Mouse (Mus musculus) MEL (cell line): ENCODE data around the gene Rp9.

Experiments
- CTCF ChIP-seq, 3 experiments: IDR thresholded peaks in 2 of 3; conservative IDR thresholded peaks in 1 of 3; 2 replicates each; pipeline ENCODE4 v1.5.1; 2011 to 2012; ENCODE audit warnings: low read length in 3 of 3, low read depth in 2 of 3, mild to moderate bottlenecking in 2 of 3, improper control_type of control experiment in 1 of 3, inconsistent platforms in 1 of 3, mixed read lengths in 1 of 3, moderate library complexity in 1 of 3; ENCODE audit not compliant: control insufficient read depth in 1 of 3, insufficient read depth in 1 of 3, poor library complexity in 1 of 3, severe bottlenecking in 1 of 3
- ELF1 ChIP-seq: IDR thresholded peaks from 2 replicates; pipeline ENCODE4 v1.6.1; 2014; ENCODE audit warnings: low read depth, mild to moderate bottlenecking, inconsistent platforms, low read length, improper control_type of control experiment, moderate library complexity
- MAX ChIP-seq: IDR thresholded peaks from 2 replicates; pipeline ENCODE4 v1.6.1; 2011; ENCODE audit warnings: low read length, improper control_type of control experiment
- MYB ChIP-seq: IDR thresholded peaks from 2 replicates; pipeline ENCODE4 v1.6.1; 2011; ENCODE audit warnings: mild to moderate bottlenecking, low read depth, low read length, improper control_type of control experiment
- NELFE ChIP-seq: IDR thresholded peaks from 2 replicates; pipeline ENCODE4 v1.6.1; 2011; ENCODE audit warnings: low read depth, low read length, improper control_type of control experiment
- POLR2A ChIP-seq, 2 experiments: IDR thresholded peaks; 2 replicates each; pipeline ENCODE4 v1.6.1; 2011 to 2012; ENCODE audit warnings: low read length in 2 of 2, mild to moderate bottlenecking in 2 of 2, control low read depth in 1 of 2, improper control_type of control experiment in 1 of 2, low read depth in 1 of 2, moderate library complexity in 1 of 2; ENCODE audit not compliant: control insufficient read depth in 1 of 2, insufficient read depth in 1 of 2, poor library complexity in 1 of 2
- RAD21 ChIP-seq: IDR thresholded peaks from 2 replicates; pipeline ENCODE4 v1.6.1; 2011; ENCODE audit warnings: mild to moderate bottlenecking, low read depth, low read length, improper control_type of control experiment
- SIN3A ChIP-seq: IDR thresholded peaks from 2 replicates; pipeline ENCODE4 v1.6.1; 2012; ENCODE audit warnings: low read length, improper control_type of control experiment, inconsistent platforms
- TAL1 ChIP-seq: IDR thresholded peaks from 2 replicates; pipeline ENCODE4 v1.6.1; 2012; ENCODE audit warnings: mild to moderate bottlenecking, inconsistent platforms, low read length, moderate library complexity, mixed read lengths
- TCF12 ChIP-seq: IDR thresholded peaks from 2 replicates; pipeline ENCODE4 v1.6.1; 2014; ENCODE audit warnings: low read depth, mild to moderate bottlenecking, inconsistent platforms, low read length, improper control_type of control experiment, moderate library complexity

GRCm38 (mm10) chr9:22428666-22429410, 40.7 kb downstream of the Rp9 start:
- TF ChIP-seq CTCF (IDR thresholded peaks at IDR 0.05 in 2 of 3, conservative IDR thresholded peaks at IDR 0.05 in 1 of 3; ENCODE audit: control insufficient read depth in 1 of 3, insufficient read depth in 1 of 3, low read depth in 2 of 3, low read length in 3 of 3, poor library complexity in 1 of 3, severe bottlenecking in 1 of 3) = no peak
- no peak for TF ChIP-seq SIN3A
- TF ChIP-seq NELFE = no peak; the same call in 1 of the 2 replicates
- TF ChIP-seq POLR2A (IDR thresholded peaks at IDR 0.05; ENCODE audit: control insufficient read depth in 1 of 2, insufficient read depth in 1 of 2, low read depth in 1 of 2, low read length in 2 of 2, poor library complexity in 1 of 2) = peak in 1 of 2 experiments; percentile 0; a peak in 1 of 4 replicates
- no peak for TF ChIP-seq TAL1
- TF ChIP-seq TCF12 = peak; percentile 5; the same call in 1 of the 2 replicates
- TF ChIP-seq RAD21 = no peak
- peak; percentile 62 for TF ChIP-seq MAX
- no peak for TF ChIP-seq ELF1
- TF ChIP-seq MYB = no peak; the same call in 1 of the 2 replicates
